Mouse (Mus musculus): Measurements from ENCODE around the gene Wfdc5. TPM values are rescaled to one million over a fixed set of nuclear protein-coding genes. Genes with fewer than 3 reads are reported as not detected.

Wfdc5 gene
- not detected in 2 replicates for total RNA-seq (2012; rRNA removed)
- total RNA-seq (2014; rRNA removed) = not detected in 2 replicates
- not detected in 2 replicates for polyA plus RNA-seq (2012; ENCODE audit: insufficient read length, low read depth)

DNA sequence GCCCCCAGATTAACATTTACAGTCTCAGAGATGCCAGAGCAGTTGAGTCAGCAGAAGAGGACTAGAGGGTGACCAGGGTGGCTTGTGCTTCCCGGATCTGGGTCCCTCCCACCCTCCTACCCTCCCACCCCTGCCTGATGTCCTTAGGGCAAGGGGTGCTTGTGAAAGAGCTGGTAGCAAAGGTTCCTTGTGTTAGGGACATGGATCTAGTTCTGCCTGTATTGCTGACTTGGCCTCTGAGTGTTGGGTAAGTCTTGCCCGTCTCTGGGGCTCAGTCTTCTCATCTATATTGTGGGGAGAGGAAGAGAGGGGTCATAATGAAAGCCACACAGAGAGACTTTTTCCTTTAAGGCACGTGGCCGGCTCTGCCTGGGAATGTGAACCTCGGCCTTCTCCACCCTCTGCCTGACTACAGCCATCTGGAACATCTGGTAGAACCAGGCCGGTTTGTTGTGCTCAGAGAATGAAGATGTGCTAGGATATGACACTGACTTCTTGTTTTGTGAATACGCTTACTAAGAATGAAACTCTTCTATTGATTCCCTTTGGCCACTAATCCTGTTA is at the start of gene Wfdc5:
Wfdc5 (minus strand) TSS at position 51 of the 564 bp plus-strand sequence.
- TF ChIP-seq KAT2A (IDR thresholded peaks at IDR 0.05; ENCODE audit: insufficient replicate concordance, low read length) = no peak
- peak; percentile 21; the same call in 1 of the 2 replicates for TF ChIP-seq IRF4 (IDR thresholded peaks at IDR 0.05; ENCODE audit: low read depth, low read length)
- no peak for TF ChIP-seq JUND (conservative IDR thresholded peaks at IDR 0.05; ENCODE audit: low read depth, low read length)
- TF ChIP-seq TBP (conservative IDR thresholded peaks at IDR 0.05; ENCODE audit: low read depth, low read length) = no peak
- TF ChIP-seq BHLHE40 (IDR thresholded peaks at IDR 0.05; ENCODE audit: low read depth, low read length) = peak; percentile 47
- no peak for TF ChIP-seq MAFK (IDR thresholded peaks at IDR 0.05; ENCODE audit: insufficient replicate concordance, low read length)
- no peak for TF ChIP-seq NRF1 (IDR thresholded peaks at IDR 0.05; ENCODE audit: low read depth, low read length)
- H3K4me3 ChIP-seq (replicated peaks in 1 of 3; ENCODE audit: low read depth in 2 of 3, low read length in 2 of 3, poor library complexity in 1 of 3) = no peak within 1 kb of the TSS
- no peak within 1 kb of the TSS for H3K4me2 ChIP-seq (ENCODE audit: insufficient read depth, low read depth, poor library complexity, severe bottlenecking)
- dilution Hi-C loops (cut with MboI; ENCODE audit: extremely low pct_ligation_motif_present, extremely low pct_unique_long_range_greater_than_20kb, low sequenced_read_pairs) (no loop called here), in situ Hi-C loops (cut with MboI; ENCODE audit: low pct_ligation_motif_present, low pct_unique_long_range_greater_than_20kb, low sequenced_read_pairs) (no loop called here)
- no peaks in the 10 kb centered on the region for H3K79me2 ChIP-seq (replicated peaks; ENCODE audit: control insufficient read depth, extremely low read depth, insufficient read depth, poor library complexity, severe bottlenecking)
- H3K36me3 ChIP-seq (replicated peaks in 1 of 2; ENCODE audit: control insufficient read depth in 1 of 2, insufficient read depth in 1 of 2, low read length in 1 of 2) = peaks cover 0 to 2% of the 10 kb centered on the region in 2 experiments
- H3K27me3 ChIP-seq (replicated peaks) = no peaks in the 10 kb centered on the region
- H3K9me3 ChIP-seq (replicated peaks; ENCODE audit: low read length) = no peaks in the 10 kb centered on the region
- no peak for DNase-seq (ENCODE audit: extremely low read depth)
- H3K4me1 ChIP-seq (ENCODE audit: control insufficient read depth in 1 of 2, insufficient read depth in 2 of 2) = peaks cover 6 to 26% of the 10 kb centered on the region in 2 experiments
- no peak within 1 kb of the TSS for H3K9ac ChIP-seq (ENCODE audit: insufficient read depth, low read depth)
- H3K27ac ChIP-seq (ENCODE audit: insufficient read depth, low read depth) = no peak within 1 kb of the TSS

DNA sequence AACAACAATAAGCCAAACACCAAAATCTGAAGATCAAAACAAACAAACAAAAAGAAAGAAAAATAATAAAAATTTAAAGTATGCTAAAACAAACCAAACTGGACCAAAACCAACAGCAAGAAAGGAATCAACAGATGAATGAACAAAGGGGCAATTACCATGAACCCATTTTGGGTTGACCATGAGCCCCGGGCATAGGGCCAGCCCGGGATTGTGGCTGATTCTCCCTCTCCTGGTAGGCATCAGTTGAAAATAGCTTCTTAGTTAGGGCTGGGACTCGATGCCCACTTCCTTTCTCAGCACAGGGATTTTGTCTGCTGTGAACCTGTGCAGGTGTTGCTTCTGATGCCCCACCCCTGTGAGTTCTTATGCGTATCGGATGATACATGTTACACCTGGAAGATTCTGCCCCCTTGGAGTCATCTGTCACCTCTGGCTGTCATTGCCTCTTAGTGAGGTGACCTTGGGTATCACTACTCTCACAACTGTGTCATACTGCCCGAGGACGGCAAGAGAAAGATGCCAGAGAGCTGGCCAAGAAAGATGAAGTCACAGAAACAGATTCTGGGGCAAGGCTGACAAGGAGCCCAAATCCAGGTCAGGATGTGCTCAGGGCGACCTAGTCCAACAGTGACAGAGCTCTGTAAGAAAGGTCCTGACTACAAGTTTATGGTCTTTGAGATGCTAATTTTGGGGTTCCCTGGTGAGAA is 46.0 kb upstream of the Wfdc5 start:
- Histone ChIP-seq H3K36me3 (replicated peaks in 1 of 2; ENCODE audit: control insufficient read depth in 1 of 2, insufficient read depth in 1 of 2, low read length in 1 of 2) (no peaks in the 10 kb centered on the region), H3K79me2 (replicated peaks; ENCODE audit: control insufficient read depth, extremely low read depth, insufficient read depth, poor library complexity, severe bottlenecking) (no peaks in the 10 kb centered on the region), H3K4me1 (ENCODE audit: control insufficient read depth in 1 of 2, insufficient read depth in 2 of 2) (no peaks in the 10 kb centered on the region), H3K27me3 (replicated peaks) (no peaks in the 10 kb centered on the region), H3K9me3 (replicated peaks; ENCODE audit: low read length) (no peaks in the 10 kb centered on the region), H3K4me3 (replicated peaks in 1 of 3; ENCODE audit: low read depth in 2 of 3, low read length in 2 of 3, poor library complexity in 1 of 3) (no peak overlapping the region), H3K27ac (ENCODE audit: insufficient read depth, low read depth) (no peak overlapping the region), H3K4me2 (ENCODE audit: insufficient read depth, low read depth, poor library complexity, severe bottlenecking) (no peak overlapping the region), H3K9ac (ENCODE audit: insufficient read depth, low read depth) (no peak overlapping the region)
- in situ Hi-C loops (cut with MboI; ENCODE audit: low pct_ligation_motif_present, low pct_unique_long_range_greater_than_20kb, low sequenced_read_pairs) = no loop called here
- no peak for TF ChIP-seq ZNF384 (IDR thresholded peaks at IDR 0.05; ENCODE audit: low read depth, low read length)
- TF ChIP-seq HCFC1 (IDR thresholded peaks at IDR 0.05; ENCODE audit: low read depth, low read length) = no peak
- TF ChIP-seq TCF12 (IDR thresholded peaks at IDR 0.05; ENCODE audit: low read depth, low read length) = no peak
- TF ChIP-seq SMC3 (IDR thresholded peaks at IDR 0.05; ENCODE audit: low read depth, low read length) = no peak
- TF ChIP-seq NRF1 (IDR thresholded peaks at IDR 0.05; ENCODE audit: low read depth, low read length) = no peak
- DNase-seq (ENCODE audit: extremely low read depth) = no peak
- dilution Hi-C loops (cut with MboI; ENCODE audit: extremely low pct_ligation_motif_present, extremely low pct_unique_long_range_greater_than_20kb, low sequenced_read_pairs) = no loop called here

DNA sequence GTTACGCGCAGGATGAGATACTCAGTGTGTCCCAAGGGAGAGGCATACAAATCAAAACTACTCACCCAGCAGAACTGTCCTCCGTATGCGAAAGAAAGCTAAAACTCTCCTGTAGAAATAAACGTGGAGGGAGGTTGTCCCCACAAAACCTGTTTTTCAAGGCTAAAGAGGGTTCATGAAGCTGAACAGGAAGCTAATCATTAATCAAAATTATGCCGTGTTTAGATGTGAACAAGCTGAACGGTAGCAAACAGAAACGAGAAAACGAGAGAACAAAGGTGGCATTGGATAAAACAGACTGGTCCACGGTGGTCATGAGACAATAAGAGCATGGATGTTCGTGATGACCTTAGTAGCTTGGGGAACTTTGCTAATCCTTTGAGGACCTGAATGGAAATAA is 39.0 kb upstream of the Wfdc5 start, which contains the start of gene Wfdc15b:
Wfdc15b (minus strand) TSS at position 139 of the 400 bp plus-strand sequence.
- no peaks in the 10 kb centered on the region for H3K9me3 ChIP-seq (replicated peaks; ENCODE audit: low read length)
- H3K4me1 ChIP-seq (ENCODE audit: control insufficient read depth in 1 of 2, insufficient read depth in 2 of 2) = peaks cover 2 to 27% of the 10 kb centered on the region in 2 experiments
- no peaks in the 10 kb centered on the region for H3K27me3 ChIP-seq (replicated peaks)
- H3K4me2 ChIP-seq (ENCODE audit: insufficient read depth, low read depth, poor library complexity, severe bottlenecking) = no peak within 1 kb of the TSS; the same call in 1 of the 2 replicates
- in situ Hi-C loops (cut with MboI; ENCODE audit: low pct_ligation_motif_present, low pct_unique_long_range_greater_than_20kb, low sequenced_read_pairs) = no loop called here
- no peaks in the 10 kb centered on the region for H3K79me2 ChIP-seq (replicated peaks; ENCODE audit: control insufficient read depth, extremely low read depth, insufficient read depth, poor library complexity, severe bottlenecking)
- no peak for DNase-seq (ENCODE audit: extremely low read depth)
- no peaks in the 10 kb centered on the region for H3K36me3 ChIP-seq (replicated peaks in 1 of 2; ENCODE audit: control insufficient read depth in 1 of 2, insufficient read depth in 1 of 2, low read length in 1 of 2)
- H3K4me3 ChIP-seq (replicated peaks in 1 of 3; ENCODE audit: low read depth in 2 of 3, low read length in 2 of 3, poor library complexity in 1 of 3) = no peak within 1 kb of the TSS
- H3K9ac ChIP-seq (ENCODE audit: insufficient read depth, low read depth) = no peak within 1 kb of the TSS
- TF ChIP-seq RAD21 (IDR thresholded peaks at IDR 0.05; ENCODE audit: low read depth, low read length) (no peak), TBP (conservative IDR thresholded peaks at IDR 0.05; ENCODE audit: low read depth, low read length) (no peak), ZNF384 (IDR thresholded peaks at IDR 0.05; ENCODE audit: low read depth, low read length) (no peak), HCFC1 (IDR thresholded peaks at IDR 0.05; ENCODE audit: low read depth, low read length) (no peak)
- H3K27ac ChIP-seq (ENCODE audit: insufficient read depth, low read depth) = no peak within 1 kb of the TSS
- dilution Hi-C loops (cut with MboI; ENCODE audit: extremely low pct_ligation_motif_present, extremely low pct_unique_long_range_greater_than_20kb, low sequenced_read_pairs) = no loop called here

All from CH12.LX (cell line).